ENCODE assay signal across 8 mouse cellular contexts in genomic region chr10:89823906-89824305, GRCm38 (mm10). TPM values are rescaled to one million over a fixed set of nuclear protein-coding genes. Genes with fewer than 3 reads are reported as not detected.
DNase-seq lines count a peak whose midpoint lies in the region; ATAC-seq and TF ChIP-seq lines count a peak whose summit lies in the region.

No protein-coding gene starts in this region.

- H3K9ac ChIP-seq in neural tube, embryonic 11.5 days (ENCODE audit: low read length): no peak overlapping the region
- no peak overlapping the region for H3K9ac ChIP-seq in neural tube, embryonic 15.5 days (replicated peaks)

- no peak overlapping the region for H3K4me2 ChIP-seq in neural tube, embryonic 11.5 days (ENCODE audit: low read depth)
- H3K4me2 ChIP-seq in neural tube, embryonic 15.5 days: no peak overlapping the region

- no peak for ATAC-seq in neural tube, embryonic 11.5 days (ENCODE audit: insufficient read depth, low FRiP score, low TSS enrichment)
- ATAC-seq in neural tube, embryonic 15.5 days (ENCODE audit: low FRiP score): no peak

- H3K4me1 ChIP-seq in cerebellum, adult 2 months (ENCODE audit: control insufficient read depth, insufficient read depth, low read length): peaks cover 16% of the 10 kb centered on the region
- no peaks in the 10 kb centered on the region for H3K4me1 ChIP-seq in neural tube, embryonic 11.5 days (ENCODE audit: control insufficient read depth, insufficient read depth, low read length)
- no peaks in the 10 kb centered on the region for H3K4me1 ChIP-seq in neural tube, embryonic 15.5 days

- H3K27me3 ChIP-seq in cerebellum, adult 2 months (ENCODE audit: control insufficient read depth, insufficient read depth, low read length): no peaks in the 10 kb centered on the region
- no peaks in the 10 kb centered on the region for H3K27me3 ChIP-seq in neural tube, embryonic 11.5 days (ENCODE audit: control insufficient read depth, insufficient read depth, low read length)
- no peaks in the 10 kb centered on the region for H3K27me3 ChIP-seq in neural tube, embryonic 15.5 days (replicated peaks)

- TF ChIP-seq CTCF in cerebellum, adult 2 months (IDR thresholded peaks at IDR 0.05; ENCODE audit: borderline replicate concordance, insufficient read depth, low read depth, low read length): no peak; the same call in 1 of the 2 replicates

- peak overlapping the region; percentile 16; the same call in 1 of the 2 replicates for H3K27ac ChIP-seq in cerebellum, adult 2 months (ENCODE audit: insufficient read depth, low read length)
- no peak overlapping the region for H3K27ac ChIP-seq in neural tube, embryonic 11.5 days (ENCODE audit: low read depth, low read length)
- no peak overlapping the region for H3K27ac ChIP-seq in neural tube, embryonic 15.5 days (replicated peaks)

- no peak for DNase-seq in cerebellum, adult 2 months
- no peak for DNase-seq in cerebellum, postnatal 36 days
- peak; percentile 23 for DNase-seq in neural tube, embryonic 11.5 days (ENCODE audit: low spot score)
- peak; percentile 19 for DNase-seq in fibroblast of lung, adult 2 months (ENCODE audit: low read depth)
- DNase-seq in layer of hippocampus, postnatal 14 days (ENCODE audit: low spot score in 2 of 2): peak; percentile 12 to 47
- DNase-seq in skeletal muscle tissue, adult 2 months (ENCODE audit: low read depth, low spot score): peak; percentile 13
- DNase-seq in cerebellum, adult 11-12 months: no peak

- TF ChIP-seq POLR2A in cerebellum, adult 2 months (IDR thresholded peaks at IDR 0.05; ENCODE audit: borderline replicate concordance, insufficient read depth, low read length): no peak

- H3K36me3 ChIP-seq in neural tube, embryonic 11.5 days (ENCODE audit: control insufficient read depth, insufficient read depth, low read length): no peaks in the 10 kb centered on the region
- H3K36me3 ChIP-seq in neural tube, embryonic 15.5 days: no peaks in the 10 kb centered on the region; the same call in 1 of the 2 replicates

- WGBS in cerebellum, adult 2 months: 30% methylated on average over 2 of the region's 2 CpGs
- WGBS in neural tube, embryonic 11.5 days: 59% methylated on average over 2 of the region's 2 CpGs
- 43% methylated on average over 2 of the region's 2 CpGs for WGBS in neural tube, embryonic 15.5 days

- H3K4me3 ChIP-seq in cerebellum, adult 2 months (replicated peaks; ENCODE audit: insufficient read depth, low read depth, low read length): no peak overlapping the region
- H3K4me3 ChIP-seq in neural tube, embryonic 11.5 days (ENCODE audit: low read depth, low read length): no peak overlapping the region
- no peak overlapping the region for H3K4me3 ChIP-seq in neural tube, embryonic 15.5 days (replicated peaks)

- no peaks in the 10 kb centered on the region for H3K9me3 ChIP-seq in neural tube, embryonic 11.5 days (ENCODE audit: control insufficient read depth, low read length)
- H3K9me3 ChIP-seq in neural tube, embryonic 15.5 days (replicated peaks): no peaks in the 10 kb centered on the region

RNA-seq across cellular contexts. Expression of gene Anks1b, which starts 49.4 kb away (rescaled TPM):
- polyA plus RNA-seq in cerebellum, adult 2 months (2012; rRNA removed): 162 and 181 TPM in 2 replicates
- polyA plus RNA-seq in neural tube, embryonic 11.5 days (2014; fragmentation: Nextera tagmentation; extraction: Ambion mirVana): 8.7 and 9.7 TPM in 2 replicates
- 59.0 and 76.0 TPM in 2 replicates for polyA plus RNA-seq in neural tube, embryonic 15.5 days (2015; fragmentation: Nextera tagmentation; extraction: Ambion mirVana)
- 100 to 1,000 TPM; 462 to 539 TPM for total RNA-seq in layer of hippocampus, postnatal 14 days (2021)

Comparison
In these comparisons a context has a peak if more than half of its experiments do, and no peak if none do; other contexts are left out.
1. DNase-seq: peak in neural tube, embryonic 11.5 days (single experiment), fibroblast of lung, adult 2 months (single experiment), layer of hippocampus, postnatal 14 days (2 of 2) and skeletal muscle tissue, adult 2 months (single experiment); none in cerebellum, adult 2 months (0 of 2), cerebellum, postnatal 36 days (0 of 2) and cerebellum, adult 11-12 months (single experiment).